Mouse (Mus musculus): Measurements from ENCODE around the gene Cdkn3. TPM values are rescaled to one million over a fixed set of nuclear protein-coding genes. Genes with fewer than 3 reads are reported as not detected.

Gene Cdkn3
- polyA plus RNA-seq, 2 experiments = 23.4 to 46.6 TPM

GRCm38 (mm10) chr14:46800684-46801345 is 40.5 kb downstream of the Cdkn3 start:
- H3K4me1 ChIP-seq (ENCODE audit: control insufficient read depth, insufficient read depth, low read length) = no peaks in the 10 kb centered on the region

GRCm38 (mm10) chr14:46803259-46803658 is 42.9 kb downstream of the Cdkn3 start:
- Histone ChIP-seq H3K4me3 (replicated peaks; ENCODE audit: low read length) (no peak overlapping the region), H3K9me3 (ENCODE audit: control insufficient read depth, low read length) (no peaks in the 10 kb centered on the region), H3K27ac (replicated peaks; ENCODE audit: low read depth, low read length) (no peak overlapping the region), H3K9ac (ENCODE audit: low read depth, low read length, severe bottlenecking) (no peak overlapping the region), H3K36me3 (ENCODE audit: control insufficient read depth, insufficient read depth, low read length) (peaks cover 9% of the 10 kb centered on the region; the same call in 1 of the 2 replicates), H3K27me3 (ENCODE audit: control insufficient read depth, insufficient read depth, low read length) (no peaks in the 10 kb centered on the region), H3K4me2 (replicated peaks; ENCODE audit: low read depth, low read length, severe bottlenecking) (no peak overlapping the region), H3K4me1 (ENCODE audit: control insufficient read depth, insufficient read depth, low read length) (no peaks in the 10 kb centered on the region)
- WGBS = 87% methylated on average over 4 of the region's 4 CpGs
- no peak for ATAC-seq (ENCODE audit: low FRiP score, low read depth)
- no peak for DNase-seq (ENCODE audit: low spot score)
- TF ChIP-seq POLR2A (IDR thresholded peaks at IDR 0.05; ENCODE audit: borderline replicate concordance, extremely low read depth, insufficient read depth, insufficient read length) = no peak

More at GRCm38 (mm10) chr14:46800684-46801345, 40.5 kb downstream of the Cdkn3 start:
- Histone ChIP-seq H3K4me3 (replicated peaks; ENCODE audit: low read length) (no peak overlapping the region), H3K27me3 (ENCODE audit: control insufficient read depth, insufficient read depth, low read length) (no peaks in the 10 kb centered on the region), H3K36me3 (ENCODE audit: control insufficient read depth, insufficient read depth, low read length) (0 out of 2 replicates have a peak, but pooled peaks cover 3% of the 10 kb centered on the region), H3K27ac (replicated peaks; ENCODE audit: low read depth, low read length) (no peak overlapping the region), H3K9ac (ENCODE audit: low read depth, low read length, severe bottlenecking) (no peak overlapping the region), H3K4me2 (replicated peaks; ENCODE audit: low read depth, low read length, severe bottlenecking) (no peak overlapping the region), H3K9me3 (ENCODE audit: control insufficient read depth, low read length) (no peaks in the 10 kb centered on the region)
- WGBS = 65% methylated on average over 3 of the region's 3 CpGs
- TF ChIP-seq POLR2A (IDR thresholded peaks at IDR 0.05; ENCODE audit: borderline replicate concordance, extremely low read depth, insufficient read depth, insufficient read length) = no peak
- DNase-seq (ENCODE audit: low spot score) (peak; percentile 13), ATAC-seq (ENCODE audit: low FRiP score, low read depth) (no peak)

DNA sequence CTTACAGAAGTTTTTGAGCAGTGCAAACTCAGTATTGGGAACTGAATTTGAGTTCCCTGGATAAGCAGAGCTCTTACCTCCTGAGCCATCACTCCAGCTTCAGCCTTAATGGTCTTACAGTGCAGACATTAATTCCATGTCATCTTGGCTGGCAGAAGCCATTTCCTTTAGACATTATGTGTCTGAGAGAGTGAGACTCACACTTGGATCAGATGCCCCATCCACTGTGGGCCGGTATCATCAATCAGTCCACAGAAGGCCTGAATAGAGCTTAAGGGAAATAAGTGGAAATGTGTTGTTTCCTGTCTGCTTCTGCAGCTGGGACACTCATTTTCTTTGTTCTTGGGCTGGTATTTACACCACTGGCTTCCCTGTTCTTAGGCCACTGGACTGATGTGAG is 43.5 kb downstream of the Cdkn3 start:
- no peak overlapping the region for H3K9ac ChIP-seq (ENCODE audit: low read depth, low read length, severe bottlenecking)
- H3K27ac ChIP-seq (replicated peaks; ENCODE audit: low read depth, low read length) = no peak overlapping the region
- WGBS = 96% methylated on average over 1 of the region's 1 CpGs
- no peaks in the 10 kb centered on the region for H3K27me3 ChIP-seq (ENCODE audit: control insufficient read depth, insufficient read depth, low read length)
- H3K4me1 ChIP-seq (ENCODE audit: control insufficient read depth, insufficient read depth, low read length) = no peaks in the 10 kb centered on the region
- H3K4me3 ChIP-seq (replicated peaks; ENCODE audit: low read length) = no peak overlapping the region
- H3K9me3 ChIP-seq (ENCODE audit: control insufficient read depth, low read length) = no peaks in the 10 kb centered on the region
- ATAC-seq (ENCODE audit: low FRiP score, low read depth) = no peak
- no peak overlapping the region for H3K4me2 ChIP-seq (replicated peaks; ENCODE audit: low read depth, low read length, severe bottlenecking)
- no peak for DNase-seq (ENCODE audit: low spot score)
- TF ChIP-seq POLR2A (IDR thresholded peaks at IDR 0.05; ENCODE audit: borderline replicate concordance, extremely low read depth, insufficient read depth, insufficient read length) = no peak
- H3K36me3 ChIP-seq (ENCODE audit: control insufficient read depth, insufficient read depth, low read length) = peaks cover 9% of the 10 kb centered on the region

GRCm38 (mm10) chr14:46806186-46806585 is 45.8 kb downstream of the Cdkn3 start:
- no peak overlapping the region for H3K4me2 ChIP-seq (replicated peaks; ENCODE audit: low read depth, low read length, severe bottlenecking)
- no peak overlapping the region for H3K27ac ChIP-seq (replicated peaks; ENCODE audit: low read depth, low read length)
- H3K36me3 ChIP-seq (ENCODE audit: control insufficient read depth, insufficient read depth, low read length) = peaks cover 24% of the 10 kb centered on the region
- ATAC-seq (ENCODE audit: low FRiP score, low read depth) = no peak
- H3K4me3 ChIP-seq (replicated peaks; ENCODE audit: low read length) = no peak overlapping the region
- 81% methylated on average over 5 of the region's 5 CpGs for WGBS
- no peak for TF ChIP-seq POLR2A (IDR thresholded peaks at IDR 0.05; ENCODE audit: borderline replicate concordance, extremely low read depth, insufficient read depth, insufficient read length)
- no peaks in the 10 kb centered on the region for H3K9me3 ChIP-seq (ENCODE audit: control insufficient read depth, low read length)
- DNase-seq (ENCODE audit: low spot score) = no peak
- no peaks in the 10 kb centered on the region for H3K4me1 ChIP-seq (ENCODE audit: control insufficient read depth, insufficient read depth, low read length)
- no peaks in the 10 kb centered on the region for H3K27me3 ChIP-seq (ENCODE audit: control insufficient read depth, insufficient read depth, low read length)
- no peak overlapping the region for H3K9ac ChIP-seq (ENCODE audit: low read depth, low read length, severe bottlenecking)

DNA sequence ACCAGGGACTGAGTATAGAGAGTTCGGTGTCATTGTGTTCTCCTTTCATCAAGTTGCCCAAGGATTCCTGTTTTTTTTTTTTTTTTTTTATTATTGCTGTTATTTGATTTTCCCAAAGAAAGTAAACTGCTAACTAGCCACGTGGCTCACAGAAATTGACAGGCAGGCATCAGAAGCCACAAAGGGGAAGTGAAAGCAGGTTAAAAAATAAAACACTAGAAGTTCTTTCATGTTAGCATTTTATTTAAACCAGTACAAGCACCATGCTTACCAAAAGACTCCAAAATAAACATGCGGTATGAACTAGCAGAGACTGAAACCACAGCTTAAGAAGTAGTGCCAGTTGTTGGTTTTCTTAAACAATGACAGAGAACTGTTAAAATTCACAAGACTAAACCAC is 47.6 kb downstream of the Cdkn3 start:
- DNase-seq (ENCODE audit: low spot score) (no peak), ATAC-seq (ENCODE audit: low FRiP score, low read depth) (no peak)
- Histone ChIP-seq H3K36me3 (ENCODE audit: control insufficient read depth, insufficient read depth, low read length) (peaks cover 40% of the 10 kb centered on the region), H3K9ac (ENCODE audit: low read depth, low read length, severe bottlenecking) (no peak overlapping the region), H3K4me2 (replicated peaks; ENCODE audit: low read depth, low read length, severe bottlenecking) (no peak overlapping the region), H3K4me3 (replicated peaks; ENCODE audit: low read length) (no peak overlapping the region), H3K27ac (replicated peaks; ENCODE audit: low read depth, low read length) (no peak overlapping the region), H3K27me3 (ENCODE audit: control insufficient read depth, insufficient read depth, low read length) (no peaks in the 10 kb centered on the region), H3K4me1 (ENCODE audit: control insufficient read depth, insufficient read depth, low read length) (no peaks in the 10 kb centered on the region), H3K9me3 (ENCODE audit: control insufficient read depth, low read length) (no peaks in the 10 kb centered on the region)
- no peak for TF ChIP-seq POLR2A (IDR thresholded peaks at IDR 0.05; ENCODE audit: borderline replicate concordance, extremely low read depth, insufficient read depth, insufficient read length)
- whole genome bisulfite sequencing = 82% methylated on average over 3 of the region's 3 CpGs
